Mouse (Mus musculus) left cerebral cortex, postnatal 4 days (tissue): ENCODE measurements at regions not wholly inside any gene's neighbourhood (a gene's known extent, or its start where the extent isn't known, plus 50 kb on each side); places are given as distances from the start of the nearest gene placed in this dataset.
A peak's percentile ranks its signal among the peaks of the same experiment; 100 is the strongest.

Source experiments
- DNase-seq: peaks from one replicate; pipeline ENCODE4 v3.0.0-alpha.2; 2022
- intact Hi-C: fragments of 180-260 bp; cut with DNase I; formaldehyde crosslinking; loops from one replicate; pipeline ENCODE4 v1.15.1; 2025

GRCm38 (mm10) chr19:14181661-14182415, 268.5 kb downstream of the Olfr1505 start:
- DNase-seq: no peak
- intact Hi-C loops: no loop called here

GRCm38 (mm10) chr19:14191820-14192219, 278.5 kb downstream of the Olfr1505 start:
- DNase-seq: no peak
- intact Hi-C loops: no loop called here

DNA sequence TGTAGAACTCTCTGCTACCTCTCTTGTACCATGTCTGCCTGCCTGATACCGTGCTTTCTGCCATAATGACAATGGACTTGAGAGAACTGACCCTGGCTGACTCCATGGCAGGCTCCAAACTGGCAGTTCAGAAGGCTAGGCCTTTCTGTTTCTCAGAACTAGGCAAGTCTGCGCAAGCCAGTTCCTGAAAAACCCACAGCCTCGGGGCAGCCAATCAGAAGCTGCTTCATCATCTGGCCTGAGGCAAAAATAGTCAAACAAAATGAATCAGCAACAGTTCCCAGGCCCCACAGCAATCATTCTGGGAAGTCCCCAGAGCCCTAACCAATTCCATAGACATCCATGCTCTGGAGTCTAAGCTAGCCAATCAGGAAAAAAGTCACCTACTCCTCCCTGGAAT, 284.5 kb downstream of the Olfr1505 start:
- DNase-seq: no peak
- intact Hi-C loops: no loop called here

- intact Hi-C loops: no loop called here
- DNase-seq: no peak
Measured at GRCm38 (mm10) chr19:14220507-14220909, 307.2 kb downstream of the Olfr1505 start.

- DNase-seq: no peak
Measured at GRCm38 (mm10) chr19:14225061-14225696, 311.8 kb downstream of the Olfr1505 start.

DNA sequence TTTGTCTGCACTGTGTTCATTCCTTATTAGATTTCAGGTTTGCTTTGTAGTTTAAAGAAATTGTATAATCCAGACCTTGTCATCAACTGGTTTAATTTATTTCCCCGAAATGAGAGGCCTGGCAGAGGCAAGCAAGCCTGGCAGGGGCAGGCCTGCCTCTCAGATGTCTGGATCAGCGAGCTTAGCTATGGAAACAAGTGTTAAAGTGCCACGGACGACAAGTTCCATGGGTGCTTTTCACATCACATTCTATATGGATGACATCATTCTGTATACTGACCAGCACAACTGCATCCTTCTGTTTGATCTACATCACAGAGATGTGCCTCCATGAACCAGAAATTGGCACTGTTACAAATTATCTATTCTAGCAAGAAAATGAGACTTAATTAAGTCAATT, 312.5 kb downstream of the Olfr1505 start:
- intact Hi-C loops: no loop called here
- DNase-seq: no peak

More at GRCm38 (mm10) chr19:14225061-14225696, 311.8 kb downstream of the Olfr1505 start:
- intact Hi-C loops: no loop called here

DNA sequence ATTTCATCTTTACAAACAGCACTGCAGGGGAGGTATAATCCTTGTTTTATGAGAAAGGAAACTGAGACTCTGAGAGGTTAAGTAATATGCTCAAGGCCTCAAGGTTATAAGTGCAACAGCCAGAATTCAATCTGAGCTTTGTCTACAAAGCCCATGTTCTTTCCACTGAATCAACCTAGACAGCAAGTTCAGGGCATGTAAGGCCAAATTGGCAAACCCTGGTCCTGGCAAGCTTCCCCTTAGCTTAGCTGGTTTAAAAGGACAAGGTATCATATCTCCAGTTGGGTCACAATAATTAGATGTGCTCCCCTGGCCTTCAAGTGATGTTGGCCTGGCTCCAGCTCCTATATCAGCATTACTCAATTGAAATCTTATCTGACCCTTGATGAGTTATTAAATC, 313.2 kb downstream of the Olfr1505 start:
- intact Hi-C loops: no loop called here
- DNase-seq: peak; percentile 17

DNA sequence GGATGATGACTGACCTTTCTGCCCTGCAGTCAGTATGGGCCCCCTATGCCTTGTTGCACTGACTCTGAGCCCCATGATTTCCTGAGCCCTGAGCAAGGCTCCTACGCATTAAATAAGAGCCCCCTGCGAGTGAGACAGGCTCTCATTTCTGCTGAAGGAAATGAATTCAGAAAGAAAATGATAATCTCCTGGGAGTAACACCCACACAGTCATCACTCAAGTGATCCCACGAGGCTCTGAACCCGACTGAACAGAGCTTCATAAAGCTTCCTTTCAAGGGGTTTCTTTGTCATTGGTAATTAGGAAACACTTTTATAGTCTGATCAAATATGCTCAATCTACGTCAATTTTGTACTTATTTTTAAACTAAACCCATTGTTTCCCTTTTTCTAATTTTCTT, 330.2 kb downstream of the Olfr1505 start:
- intact Hi-C loops: no loop called here
- DNase-seq: no peak

- peak; percentile 47 for DNase-seq
- intact Hi-C loops: no loop called here
Measured at GRCm38 (mm10) chr19:14246973-14247614, 333.8 kb downstream of the Olfr1505 start.

GRCm38 (mm10) chr19:14247979-14248378, 334.6 kb downstream of the Olfr1505 start:
- DNase-seq: peak; percentile 67
- intact Hi-C loops: no loop called here

- intact Hi-C loops: no loop called here
- no peak for DNase-seq
Measured at GRCm38 (mm10) chr19:14258621-14259051, 339.2 kb downstream of the Tle4 start.

- intact Hi-C loops: no loop called here
- no peak for DNase-seq
Measured at GRCm38 (mm10) chr19:14259223-14259622, 338.6 kb downstream of the Tle4 start.

- peak; percentile 29 for DNase-seq
- intact Hi-C loops: no loop called here
Measured at GRCm38 (mm10) chr19:14289331-14289737, 308.5 kb downstream of the Tle4 start.

DNA sequence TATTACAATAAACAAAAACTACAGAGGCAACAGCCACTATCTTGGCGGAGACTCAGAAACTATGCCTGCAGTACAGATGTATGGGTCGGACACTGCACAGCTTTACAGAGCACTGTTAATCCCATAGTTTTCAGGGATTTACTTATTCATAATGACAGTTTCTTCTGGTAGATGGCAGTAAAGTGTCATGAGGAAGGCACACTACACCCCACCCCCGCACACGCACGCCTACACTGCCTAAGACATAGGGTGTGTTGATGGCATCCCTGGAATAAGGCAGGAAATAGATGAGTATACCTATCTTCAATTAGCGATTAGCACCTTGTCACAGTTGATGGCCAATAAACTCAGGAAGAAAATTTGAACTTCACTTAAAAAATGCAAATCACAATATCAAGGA, 306.9 kb downstream of the Tle4 start:
- intact Hi-C loops: no loop called here
- peak; percentile 35 for DNase-seq

GRCm38 (mm10) chr19:14293172-14293571, 304.7 kb downstream of the Tle4 start:
- DNase-seq: no peak
- intact Hi-C loops: no loop called here

DNA sequence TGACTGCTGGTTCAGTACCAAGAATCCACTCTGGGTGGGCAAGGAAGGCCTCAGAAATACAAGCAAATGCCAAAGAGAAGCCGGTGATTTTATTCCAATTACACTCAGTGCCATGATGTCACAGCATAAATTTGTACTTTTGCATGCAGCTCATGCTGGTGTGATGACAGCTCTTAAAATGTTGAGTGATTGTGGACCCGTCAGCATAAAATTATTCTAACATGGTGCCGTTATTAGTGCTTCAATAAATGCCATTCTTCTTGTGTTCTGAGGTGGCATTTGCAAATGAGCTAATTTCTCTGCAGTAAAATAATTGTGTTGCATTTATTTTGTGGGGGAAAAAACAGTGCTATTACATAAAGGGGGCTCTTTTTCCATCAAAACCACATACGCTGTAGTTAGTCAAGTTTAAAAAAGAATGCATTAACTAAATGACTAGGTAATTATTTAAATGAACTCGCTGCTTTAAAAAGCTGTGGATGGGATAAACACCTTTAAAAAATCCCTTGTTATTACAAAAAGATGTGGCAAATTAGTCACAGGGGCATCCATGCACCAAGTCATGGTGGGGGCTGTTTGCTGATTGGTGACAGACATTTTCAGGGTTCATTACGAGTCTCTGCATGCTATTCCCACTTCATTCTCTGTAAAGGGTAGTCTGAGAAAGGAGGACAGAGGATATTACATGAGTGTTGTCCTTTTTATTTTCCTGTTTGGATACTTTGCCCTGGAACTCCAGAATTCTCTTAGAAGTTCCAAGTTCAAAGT, 296.5 kb downstream of the Tle4 start:
- intact Hi-C loops: no loop called here
- DNase-seq: no peak

DNA sequence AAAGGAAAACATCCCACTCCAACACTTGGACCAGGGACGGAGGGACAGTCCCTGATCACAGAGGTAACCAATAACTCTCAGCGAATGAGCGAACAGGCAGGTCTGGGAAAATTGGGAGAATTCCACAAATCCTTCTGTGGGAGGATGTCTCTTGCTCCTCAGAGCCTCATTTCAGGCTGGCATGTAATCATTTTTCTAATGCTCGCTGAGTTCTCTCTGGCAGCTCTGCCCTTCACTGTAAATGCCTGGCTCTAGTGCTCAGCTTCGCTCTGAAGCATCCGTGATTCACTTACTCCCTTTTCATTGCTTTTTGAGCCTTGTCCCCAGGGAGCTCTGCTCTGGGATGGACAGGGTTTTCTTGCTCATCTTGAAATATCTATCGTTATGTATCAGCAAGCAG, 283.6 kb downstream of the Tle4 start:
- DNase-seq: no peak
- intact Hi-C loops: no loop called here

- no peak for DNase-seq
- intact Hi-C loops: no loop called here
Measured at GRCm38 (mm10) chr19:14319677-14320191, 278.1 kb downstream of the Tle4 start.

- no peak for DNase-seq
- intact Hi-C loops: no loop called here
Measured at GRCm38 (mm10) chr19:14325353-14326052, 272.3 kb downstream of the Tle4 start.
